Mouse (Mus musculus): Measurements from ENCODE around the gene Mif4gd.

Gene Mif4gd

GRCm38 (mm10) chr11:115564064-115564809 is 48.5 kb downstream of the Mif4gd start, which contains the start of gene Nup85:
Nup85 (plus strand) TSS chr11:115564434.
- peak; percentile 97 for DNase-seq

- DNase-seq = peak; percentile 21
Observed at GRCm38 (mm10) chr11:115563406-115563805, 49.4 kb downstream of the Mif4gd start.
